Mouse (Mus musculus) cortical plate, adult 2 months (tissue): ENCODE results near the gene Ajuba.

ENCODE experiments used
- CTCF ChIP-seq: fragments of 200-500 bp; IDR thresholded peaks from 2 replicates; pipeline ENCODE4 v1.5.1; 2011; ENCODE audit warnings: mild to moderate bottlenecking, control low read depth, low read length; ENCODE audit not compliant: insufficient read depth; ENCODE audit errors: extremely low read depth
- POLR2A ChIP-seq: fragments of 200-500 bp; IDR thresholded peaks from 2 replicates; pipeline ENCODE4 v1.6.1; 2011; ENCODE audit warnings: mild to moderate bottlenecking, low read length, control low read depth; ENCODE audit not compliant: insufficient read depth; ENCODE audit errors: extremely low read depth

DNA sequence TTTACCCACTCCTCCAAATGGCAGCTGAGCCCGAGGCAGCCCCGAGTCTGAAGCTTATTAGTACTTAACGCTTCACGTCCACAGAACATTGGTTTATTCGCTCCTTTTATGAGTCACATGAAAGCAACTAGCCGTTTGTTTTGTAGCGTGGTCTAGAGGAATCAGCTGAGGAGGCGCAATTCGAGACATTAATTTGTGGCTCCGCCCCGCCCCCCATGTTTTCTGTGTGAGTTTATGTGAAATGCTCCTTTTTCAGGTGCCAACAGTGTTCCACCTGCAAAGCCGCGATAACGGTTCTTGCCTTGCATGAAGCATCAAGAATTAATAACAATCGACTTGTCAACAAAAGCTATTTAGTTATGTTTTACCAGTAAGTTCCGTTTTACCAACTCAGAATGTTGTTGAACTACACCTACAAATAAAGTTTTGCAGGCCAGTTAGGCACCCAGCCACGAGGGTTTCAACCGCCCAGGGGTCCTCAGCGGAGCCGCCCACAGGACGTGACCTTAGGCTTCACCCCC is 23.8 kb downstream of the Ajuba start:
- no peak for TF ChIP-seq POLR2A
- TF ChIP-seq CTCF: no peak
